Mouse (Mus musculus) liver, postnatal 0 days (tissue): ENCODE results near the gene Olfr1130. TPM values are rescaled to one million over a fixed set of nuclear protein-coding genes. Genes with fewer than 3 reads are reported as not detected.
"Not testable (repeated sequence)": the region's sequence is repeated elsewhere in the genome, so short reads cannot be mapped to it uniquely, and the experiment has no call there.

Experiments
- ATAC-seq: fragments of 200-750 bp; cut with Nextera tagmentation; 2 replicates; pipeline ENCODE4 v1.8.0; 2017; ENCODE audit warnings: mild to moderate bottlenecking, moderate library complexity
- DNase-seq: peaks from one replicate; pipeline ENCODE4 v3.0.0-alpha.2; 2016
- H3K27ac ChIP-seq: fragments of 300-500 bp; sonication (generic); 2 replicates; pipeline ENCODE4 v1.5.1; 2014; ENCODE audit warnings: antibody characterized with exemption, moderate library complexity, mild to moderate bottlenecking, low read depth
- H3K27me3 ChIP-seq: fragments of 300-500 bp; sonication (generic); 2 replicates; pipeline ENCODE4 v1.6.1; 2014; ENCODE audit warnings: low read length, control low read depth, mixed read lengths; ENCODE audit not compliant: insufficient read depth
- H3K36me3 ChIP-seq: fragments of 300-500 bp; sonication (generic); replicated peaks from 2 replicates; pipeline ENCODE4 v1.6.1; 2014; ENCODE audit warnings: mild to moderate bottlenecking, control low read depth, low read length, moderate library complexity, mixed read lengths; ENCODE audit not compliant: insufficient read depth
- H3K4me1 ChIP-seq: fragments of 300-500 bp; sonication (generic); 2 replicates; pipeline ENCODE4 v1.6.1; 2014; ENCODE audit warnings: antibody characterized with exemption, mild to moderate bottlenecking, control low read depth; ENCODE audit not compliant: insufficient read depth
- H3K4me2 ChIP-seq: fragments of 300-500 bp; sonication (generic); 2 replicates; pipeline ENCODE4 v1.6.1; 2014; ENCODE audit warnings: low read depth, mild to moderate bottlenecking, low read length, moderate library complexity, mixed read lengths
- H3K4me3 ChIP-seq: fragments of 300-500 bp; sonication (generic); 2 replicates; pipeline ENCODE4 v1.5.1; 2014; ENCODE audit warnings: low read depth, low read length
- H3K9ac ChIP-seq: fragments of 300-500 bp; sonication (generic); replicated peaks from 2 replicates; pipeline ENCODE4 v1.6.1; 2014; ENCODE audit warnings: mild to moderate bottlenecking, moderate library complexity
- H3K9me3 ChIP-seq: fragments of 300-500 bp; sonication (generic); 2 replicates; pipeline ENCODE4 v1.6.1; 2016; ENCODE audit warnings: mild to moderate bottlenecking, control low read depth, low read length, mixed read lengths
- CTCF ChIP-seq: sonication (generic); IDR thresholded peaks from 2 replicates; pipeline ENCODE4 v1.5.1; 2016; ENCODE audit warnings: antibody characterized with exemption, low read depth
- EP300 ChIP-seq: IDR thresholded peaks from 2 replicates; pipeline ENCODE4 v1.6.1; 2016; ENCODE audit warnings: antibody characterized with exemption, low read depth, mild to moderate bottlenecking
- WGBS: fragments of 180-500 bp; shearing (Covaris S2); extraction: QIAGEN DNeasy Blood & Tissue Kit; methylation state at CpG from one replicate; pipeline ENCODE4 v1.1.7; 2014; ENCODE audit not compliant: insufficient replicate concordance; 5-methylcytosine and 5-hydroxymethylcytosine counted together
- polyA plus RNA-seq: library from polyadenylated mRNA; unstranded; fragments of >200 nt; fragmentation: Nextera tagmentation; extraction: Ambion mirVana; gene quantifications from 2 replicates; pipeline ENCODE4 v1.2.1, GENCODE M21; 2015

Olfr1130 gene
- not detected in 2 replicates for polyA plus RNA-seq

GRCm38 (mm10) chr2:87605912-87606311 lies at the start of gene Olfr1130:
TSS of gene Olfr1130 (plus strand) at chr2:87606212.
- not testable (repeated sequence) for ATAC-seq, H3K4me2 ChIP-seq, H3K36me3 ChIP-seq, H3K4me3 ChIP-seq, H3K27me3 ChIP-seq, DNase-seq, H3K27ac ChIP-seq, H3K4me1 ChIP-seq, H3K9ac ChIP-seq, H3K9me3 ChIP-seq

DNA sequence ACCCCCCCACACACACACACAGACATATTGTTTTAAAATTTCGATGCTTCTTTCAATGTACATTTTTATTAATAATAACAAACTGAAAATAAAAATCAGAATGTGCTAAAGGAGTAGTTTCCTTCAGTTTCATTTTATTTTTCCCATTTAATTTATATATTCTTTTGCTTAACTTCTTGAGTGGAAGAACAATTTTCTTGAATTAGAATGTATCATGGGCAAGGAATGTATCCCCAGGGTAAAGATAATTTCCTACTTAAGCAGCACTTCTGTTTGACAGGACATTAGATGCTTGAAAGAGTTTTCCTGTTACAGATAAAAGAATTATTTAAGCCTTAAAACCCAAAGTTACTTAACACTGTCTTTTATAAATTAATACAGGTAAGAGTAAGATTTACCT lies 32.4 kb upstream of the Olfr1130 start, which contains the start of gene Olfr1129:
Olfr1129 (plus strand) TSS at position 301 of the 400 bp plus-strand sequence.
- not testable (repeated sequence) for H3K9ac ChIP-seq, H3K36me3 ChIP-seq, H3K27me3 ChIP-seq, ATAC-seq, DNase-seq, H3K9me3 ChIP-seq, H3K27ac ChIP-seq, H3K4me1 ChIP-seq, H3K4me2 ChIP-seq, H3K4me3 ChIP-seq
- WGBS: 63% methylated on average over 1 of the region's 1 CpGs

- Histone ChIP-seq H3K4me1 (no peaks in the 10 kb centered on the region), H3K9me3 (no peaks in the 10 kb centered on the region), H3K36me3 (no peaks in the 10 kb centered on the region), H3K4me2 (no peak within 1 kb of the TSS), H3K27me3 (no peaks in the 10 kb centered on the region), H3K4me3 (no peak within 1 kb of the TSS), H3K27ac (no peak within 1 kb of the TSS), H3K9ac (no peak within 1 kb of the TSS)
- WGBS: 58% methylated on average over 3 of the region's 3 CpGs
- ATAC-seq: no peak
- TF ChIP-seq CTCF: no peak
- TF ChIP-seq EP300: no peak
- no peak for DNase-seq
Observed at GRCm38 (mm10) chr2:87626804-87627203, 20.8 kb downstream of the Olfr1130 start, which contains the start of gene Olfr1131. TSS of gene Olfr1131 (plus strand) at chr2:87627104.

DNA sequence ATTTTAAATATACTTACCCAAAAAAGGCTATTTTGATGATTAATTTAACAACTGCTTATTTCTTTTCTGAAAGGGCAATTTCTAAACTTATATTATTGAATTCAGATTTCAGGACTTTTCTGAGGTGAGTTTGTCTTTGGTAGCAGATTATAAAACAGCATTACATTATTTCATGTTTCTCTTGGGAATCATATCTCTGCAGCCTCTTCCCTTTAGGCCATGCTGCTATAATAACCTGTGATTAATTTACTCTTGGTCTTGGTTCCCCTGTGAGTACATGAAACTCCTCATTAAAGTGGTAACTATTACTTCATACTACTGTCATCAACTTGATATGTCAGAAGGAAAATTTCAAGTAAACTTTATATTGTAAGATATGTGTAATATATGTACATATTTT lies 31.4 kb downstream of the Olfr1130 start, which contains the start of gene Olfr1132:
Olfr1132 (minus strand) TSS at position 101 of the 400 bp plus-strand sequence.
- no peak for ATAC-seq
- TF ChIP-seq CTCF (no peak), EP300 (no peak)
- H3K4me1 ChIP-seq: no peaks in the 10 kb centered on the region
- H3K27me3 ChIP-seq: no peaks in the 10 kb centered on the region
- H3K27ac ChIP-seq: no peak within 1 kb of the TSS
- H3K9me3 ChIP-seq: no peaks in the 10 kb centered on the region
- no peak within 1 kb of the TSS for H3K4me3 ChIP-seq
- DNase-seq: no peak
- H3K4me2 ChIP-seq: no peak within 1 kb of the TSS
- no peaks in the 10 kb centered on the region for H3K36me3 ChIP-seq
- H3K9ac ChIP-seq: no peak within 1 kb of the TSS

DNA sequence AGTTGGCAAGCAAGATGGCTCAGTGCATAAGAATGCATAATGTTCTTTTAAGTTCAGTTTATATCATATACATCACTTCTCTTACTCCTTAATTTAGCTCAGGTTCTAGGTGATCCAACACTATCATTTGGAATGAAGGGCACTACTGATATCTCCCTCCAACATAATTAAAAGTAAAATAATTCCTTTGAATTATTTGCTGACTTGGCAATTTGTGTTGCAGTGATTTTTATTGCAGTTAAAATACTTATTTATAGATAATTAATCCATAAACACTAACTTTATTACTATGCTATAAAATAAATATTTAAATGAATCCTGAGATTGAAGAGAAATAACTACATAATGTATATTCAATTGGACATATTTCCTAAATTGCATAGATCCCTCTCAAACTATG lies 36.4 kb downstream of the Olfr1130 start:
- ATAC-seq (no peak), DNase-seq (no peak)
- no peak for TF ChIP-seq CTCF

DNA sequence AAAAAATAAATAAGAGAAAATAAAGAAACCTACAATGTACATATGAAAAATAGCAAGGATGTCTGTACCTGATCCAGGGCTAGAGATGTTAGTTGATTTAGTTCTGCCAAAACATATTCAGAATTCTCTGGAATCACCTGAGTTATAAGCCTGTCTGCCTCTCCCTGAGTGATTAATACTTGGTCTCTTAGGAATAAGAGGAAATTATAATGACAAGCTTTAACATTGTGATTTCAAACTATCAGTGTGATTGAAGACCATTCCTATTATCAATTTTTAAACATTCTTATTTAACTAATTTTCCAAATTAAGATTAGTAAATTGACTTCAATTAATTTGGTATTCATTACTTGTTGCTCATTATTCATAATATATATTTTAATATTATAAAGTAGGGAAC lies 41.3 kb downstream of the Olfr1130 start, which contains the start of gene Olfr1133:
Olfr1133 (minus strand) TSS at position 101 of the 400 bp plus-strand sequence.
- no peak for TF ChIP-seq EP300
- TF ChIP-seq CTCF: no peak
- Histone ChIP-seq H3K9me3 (no peaks in the 10 kb centered on the region), H3K4me1 (no peaks in the 10 kb centered on the region), H3K4me3 (no peak within 1 kb of the TSS), H3K27ac (no peak within 1 kb of the TSS), H3K4me2 (no peak within 1 kb of the TSS), H3K9ac (no peak within 1 kb of the TSS), H3K27me3 (no peaks in the 10 kb centered on the region), H3K36me3 (no peaks in the 10 kb centered on the region)
- ATAC-seq: no peak
- DNase-seq: no peak

More for the DNA sequence above, 36.4 kb downstream of the Olfr1130 start:
- Histone ChIP-seq H3K4me2 (no peak overlapping the region), H3K9me3 (no peaks in the 10 kb centered on the region), H3K4me3 (no peak overlapping the region), H3K27me3 (no peaks in the 10 kb centered on the region), H3K36me3 (no peaks in the 10 kb centered on the region), H3K9ac (no peak overlapping the region), H3K27ac (no peak overlapping the region), H3K4me1 (no peaks in the 10 kb centered on the region)

DNA sequence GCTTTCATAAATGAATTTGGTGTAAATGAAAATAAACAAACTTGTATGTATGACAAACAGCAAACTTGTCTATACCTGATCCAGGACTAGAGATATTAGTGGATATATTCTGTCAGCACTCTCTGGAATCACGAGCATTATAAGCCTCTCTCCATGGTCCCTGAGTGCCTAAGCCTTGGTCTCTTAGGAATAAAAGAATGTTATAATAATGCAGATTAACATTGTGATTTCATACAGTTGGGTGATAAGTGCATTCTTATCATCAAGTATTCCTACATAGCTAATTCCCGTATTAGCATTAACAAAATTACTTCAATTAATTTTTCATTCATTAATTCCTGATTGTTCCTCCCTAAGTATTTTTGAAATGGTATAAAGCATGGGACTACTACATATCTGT lies 52.3 kb downstream of the Olfr1130 start, which contains the start of gene Olfr1134:
Olfr1134 (minus strand) TSS at position 101 of the 400 bp plus-strand sequence.
- no peak for ATAC-seq
- no peaks in the 10 kb centered on the region for H3K36me3 ChIP-seq
- no peak for TF ChIP-seq EP300
- TF ChIP-seq CTCF: no peak
- no peak within 1 kb of the TSS for H3K4me2 ChIP-seq
- H3K4me1 ChIP-seq: no peaks in the 10 kb centered on the region
- no peak within 1 kb of the TSS for H3K27ac ChIP-seq
- no peak for DNase-seq
- no peaks in the 10 kb centered on the region for H3K9me3 ChIP-seq
- no peak within 1 kb of the TSS for H3K4me3 ChIP-seq
- 73% methylated on average over 2 of the region's 2 CpGs for WGBS
- no peaks in the 10 kb centered on the region for H3K27me3 ChIP-seq
- H3K9ac ChIP-seq: no peak within 1 kb of the TSS

Other genes starting within 250 kb of the Olfr1130 start
- not detected in 2 replicates for gene Olfr1121, start 236.3 kb upstream of the Olfr1130 start, polyA plus RNA-seq
- not detected in 2 replicates for gene Olfr1122, start 220.4 kb upstream of the Olfr1130 start, polyA plus RNA-seq
- gene Olfr1123, start 189.6 kb upstream of the Olfr1130 start, polyA plus RNA-seq: not detected in 2 replicates
- gene Olfr1124, start 175.9 kb upstream of the Olfr1130 start, polyA plus RNA-seq: not detected in 2 replicates
- not detected in 2 replicates for gene Olfr1126, start 152.2 kb upstream of the Olfr1130 start, polyA plus RNA-seq
- not detected in 2 replicates for gene Pramel7, start 109.1 kb upstream of the Olfr1130 start, polyA plus RNA-seq
- not detected in 2 replicates for gene Pramel6, start 99.6 kb upstream of the Olfr1130 start, polyA plus RNA-seq
- not detected in 2 replicates for gene Olfr153, start 74.4 kb upstream of the Olfr1130 start, polyA plus RNA-seq
- not detected in 2 replicates for gene Olfr1128, start 60.7 kb upstream of the Olfr1130 start, polyA plus RNA-seq
- not detected in 2 replicates for gene Olfr1129, start 32.3 kb upstream of the Olfr1130 start, polyA plus RNA-seq
- not detected in 2 replicates for gene Olfr1131, start 20.9 kb downstream of the Olfr1130 start, polyA plus RNA-seq
- not detected in 2 replicates for gene Olfr1132, start 31.3 kb downstream of the Olfr1130 start, polyA plus RNA-seq
- gene Olfr1133, start 41.2 kb downstream of the Olfr1130 start, polyA plus RNA-seq: not detected in 2 replicates
- not detected in 2 replicates for gene Olfr1134, start 52.2 kb downstream of the Olfr1130 start, polyA plus RNA-seq
- not detected in 2 replicates for gene Olfr1135, start 67.5 kb downstream of the Olfr1130 start, polyA plus RNA-seq
- not detected in 2 replicates for gene Olfr1136, start 87.7 kb downstream of the Olfr1130 start, polyA plus RNA-seq
- gene Olfr1137, start 107.0 kb downstream of the Olfr1130 start, polyA plus RNA-seq: not detected in 2 replicates
- gene Olfr1138, start 133.8 kb downstream of the Olfr1130 start, polyA plus RNA-seq: not detected in 2 replicates
- not detected in 2 replicates for gene Olfr1140, start 137.5 kb downstream of the Olfr1130 start, polyA plus RNA-seq
- gene Olfr1141, start 147.8 kb downstream of the Olfr1130 start, polyA plus RNA-seq: not detected in 2 replicates
- gene Olfr152, start 173.3 kb downstream of the Olfr1130 start, polyA plus RNA-seq: not detected in 2 replicates
- not detected in 2 replicates for gene Olfr1143, start 194.4 kb downstream of the Olfr1130 start, polyA plus RNA-seq
- gene Olfr1145, start 203.6 kb downstream of the Olfr1130 start, polyA plus RNA-seq: not detected in 2 replicates
- not detected in 2 replicates for gene Olfr1148, start 224.3 kb downstream of the Olfr1130 start, polyA plus RNA-seq
- gene Olfr1150-ps1, start 237.8 kb downstream of the Olfr1130 start, polyA plus RNA-seq: not detected in 2 replicates
- not detected in 2 replicates for gene Olfr1151, start 249.7 kb downstream of the Olfr1130 start, polyA plus RNA-seq